Mouse (Mus musculus): ENCODE measurements around the gene Ep400. TPM values are rescaled to one million over a fixed set of nuclear protein-coding genes. Genes with fewer than 3 reads are reported as not detected.

The Ep400 gene
- polyA plus RNA-seq, 1 experiment from 2014 or later, result 32.7 TPM

DNA sequence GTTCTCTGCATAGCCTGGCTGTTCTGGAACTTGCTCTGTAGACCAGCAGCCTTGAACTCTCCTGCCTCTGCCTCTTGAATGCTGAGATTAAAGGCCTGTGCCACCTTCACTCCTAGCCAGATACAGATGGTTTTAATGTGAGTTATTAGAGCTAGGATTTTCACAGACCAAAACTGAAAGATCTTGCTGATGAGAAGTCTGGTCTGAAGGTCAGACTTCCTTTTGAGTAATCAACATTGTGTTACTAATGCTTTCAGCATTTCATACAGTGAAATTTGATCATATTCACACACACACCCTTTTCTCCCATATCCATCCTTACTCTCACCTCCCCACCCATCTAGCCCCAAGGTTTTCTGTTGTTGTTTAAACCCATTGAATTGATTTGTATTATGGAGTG, 110.8 kb downstream of the Ep400 start:
- no peak overlapping the region for H3K4me3 ChIP-seq
- H3K9me3 ChIP-seq (replicated peaks), result no peaks in the 10 kb centered on the region
- H3K4me2 ChIP-seq, result no peak overlapping the region
- no peak overlapping the region for H3K9ac ChIP-seq
- H3K27me3 ChIP-seq (replicated peaks), result no peaks in the 10 kb centered on the region
- no peak for ATAC-seq (ENCODE audit: insufficient number of reproducible peaks, low FRiP score)
- H3K27ac ChIP-seq (ENCODE audit: poor library complexity, severe bottlenecking), result no peak overlapping the region
- H3K4me1 ChIP-seq (replicated peaks), result no peaks in the 10 kb centered on the region
- H3K36me3 ChIP-seq, result peaks cover 86% of the 10 kb centered on the region

DNA sequence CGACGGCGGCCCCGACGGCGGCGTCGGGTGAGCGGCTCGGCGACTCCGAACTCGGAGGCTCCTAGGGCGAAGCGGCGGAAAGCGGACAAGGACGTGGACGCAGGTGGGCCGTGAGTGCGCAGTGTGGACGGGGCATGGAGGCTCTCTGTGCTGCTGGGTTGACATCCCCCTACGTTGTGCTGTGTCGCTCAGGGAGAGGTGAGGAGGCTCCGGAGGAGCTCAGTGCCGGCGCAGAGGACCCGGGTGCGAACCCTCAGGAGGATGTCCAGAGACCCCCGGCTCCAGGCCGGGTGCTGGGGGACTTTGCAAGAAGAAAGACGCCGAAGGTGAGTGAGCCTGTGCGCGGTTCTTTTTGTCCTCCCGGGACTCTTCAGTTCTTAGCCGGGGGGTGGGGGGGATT, 116.8 kb downstream of the Ep400 start:
- Histone ChIP-seq H3K27me3 (replicated peaks) (no peaks in the 10 kb centered on the region), H3K4me3 (peak overlapping the region; percentile 96), H3K4me2 (peak overlapping the region; percentile 96), H3K9ac (peak overlapping the region; percentile 84), H3K4me1 (replicated peaks) (peaks cover 16% of the 10 kb centered on the region), H3K27ac (ENCODE audit: poor library complexity, severe bottlenecking) (no peak overlapping the region), H3K36me3 (peaks cover 72% of the 10 kb centered on the region), H3K9me3 (replicated peaks) (no peaks in the 10 kb centered on the region)
- WGBS, result 1% methylated on average over 37 of the region's 37 CpGs
- peak; percentile 36; the same call in 1 of the 2 replicates for ATAC-seq (ENCODE audit: insufficient number of reproducible peaks, low FRiP score)

DNA sequence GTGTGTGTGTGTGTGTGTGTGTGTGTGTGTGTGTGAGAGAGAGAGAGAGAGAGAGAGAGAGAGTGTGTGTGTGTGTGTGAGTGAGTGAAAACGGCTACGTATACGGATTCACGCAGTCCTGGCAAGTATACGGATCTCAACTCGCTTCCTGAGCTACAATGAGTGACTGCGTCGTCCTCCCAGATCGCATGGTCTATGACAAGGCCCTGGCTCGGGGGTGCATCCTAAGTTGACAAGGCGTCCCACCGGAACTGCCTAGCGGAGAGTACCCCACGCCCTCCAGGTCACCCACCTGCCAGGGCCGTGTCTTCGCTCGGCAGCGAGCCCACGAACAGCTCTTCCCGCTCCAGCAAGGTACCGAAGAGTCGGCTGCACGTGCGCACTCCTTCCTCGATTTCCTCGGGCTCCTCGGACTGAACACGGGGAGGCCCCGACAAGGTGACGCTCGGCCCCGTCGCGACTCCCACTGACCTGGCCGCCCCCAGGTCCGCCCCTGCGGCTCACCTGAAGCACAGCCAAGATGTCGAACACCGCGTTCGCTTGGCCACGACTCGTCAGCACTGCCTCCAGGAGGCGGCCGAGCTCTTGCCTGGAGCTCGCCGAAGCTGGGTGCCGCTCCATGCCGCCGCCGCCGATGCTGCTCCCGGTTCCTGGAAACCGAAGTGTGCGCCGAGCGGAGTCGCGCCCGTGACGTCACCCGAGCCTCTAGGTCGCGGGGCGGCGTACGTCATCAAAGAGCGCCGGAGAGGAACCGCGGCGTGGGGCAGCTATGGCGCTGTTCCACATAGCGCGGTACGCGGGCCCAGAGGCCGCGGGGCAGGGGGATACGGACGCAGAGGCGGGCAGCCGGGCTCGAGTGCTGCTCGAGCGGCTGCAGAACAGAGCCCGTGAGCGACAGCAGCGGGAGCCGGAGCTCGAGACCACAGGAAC, 117.5 kb downstream of the Ep400 start, which contains the start of the genes Noc4l and Ddx51:
Gene Noc4l, minus strand, starts transcription at position 699 of the 930 bp plus-strand sequence.
Gene Ddx51, plus strand, starts transcription at position 733 of the 930 bp plus-strand sequence.
- WGBS, result under 1% methylated on average over 91 of the region's 91 CpGs
- Histone ChIP-seq H3K27me3 (replicated peaks) (no peaks in the 10 kb centered on the region), H3K9ac (peak within 1 kb of the TSS; percentile 84), H3K9me3 (replicated peaks) (no peaks in the 10 kb centered on the region), H3K4me3 (peak within 1 kb of the TSS; percentile 96), H3K36me3 (peaks cover 72% of the 10 kb centered on the region), H3K4me2 (peak within 1 kb of the TSS; percentile 96), H3K4me1 (replicated peaks) (peaks cover 16% of the 10 kb centered on the region), H3K27ac (ENCODE audit: poor library complexity, severe bottlenecking) (no peak within 1 kb of the TSS)
- ATAC-seq (ENCODE audit: insufficient number of reproducible peaks, low FRiP score), result peak; percentile 83

DNA sequence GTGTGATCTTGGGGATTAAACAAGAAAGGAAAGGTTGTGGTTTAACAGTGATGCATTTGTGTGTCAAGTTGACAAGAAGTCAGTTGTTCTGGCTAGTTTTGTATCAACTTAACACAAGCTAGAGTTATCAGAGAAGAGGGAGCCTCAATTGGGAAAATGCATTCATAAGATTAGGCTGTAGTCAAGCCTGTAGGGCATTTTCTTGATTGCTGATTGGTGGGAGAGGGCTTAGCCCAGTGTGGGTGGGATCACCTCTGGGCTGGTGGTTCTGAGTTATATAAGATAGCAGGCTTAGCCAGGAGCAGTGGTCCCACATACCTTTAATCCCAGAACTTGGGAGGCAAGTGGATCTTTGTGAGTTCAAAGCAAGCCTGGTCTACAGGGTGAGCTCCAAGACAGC, 124.1 kb downstream of the Ep400 start:
- Histone ChIP-seq H3K9me3 (replicated peaks) (0 out of 2 replicates have a peak, but pooled peaks cover 5% of the 10 kb centered on the region), H3K4me3 (no peak overlapping the region), H3K9ac (no peak overlapping the region), H3K4me1 (replicated peaks) (no peaks in the 10 kb centered on the region), H3K4me2 (no peak overlapping the region), H3K27ac (ENCODE audit: poor library complexity, severe bottlenecking) (no peak overlapping the region), H3K36me3 (peaks cover 59% of the 10 kb centered on the region), H3K27me3 (replicated peaks) (no peaks in the 10 kb centered on the region)
- ATAC-seq (ENCODE audit: insufficient number of reproducible peaks, low FRiP score), result no peak

DNA sequence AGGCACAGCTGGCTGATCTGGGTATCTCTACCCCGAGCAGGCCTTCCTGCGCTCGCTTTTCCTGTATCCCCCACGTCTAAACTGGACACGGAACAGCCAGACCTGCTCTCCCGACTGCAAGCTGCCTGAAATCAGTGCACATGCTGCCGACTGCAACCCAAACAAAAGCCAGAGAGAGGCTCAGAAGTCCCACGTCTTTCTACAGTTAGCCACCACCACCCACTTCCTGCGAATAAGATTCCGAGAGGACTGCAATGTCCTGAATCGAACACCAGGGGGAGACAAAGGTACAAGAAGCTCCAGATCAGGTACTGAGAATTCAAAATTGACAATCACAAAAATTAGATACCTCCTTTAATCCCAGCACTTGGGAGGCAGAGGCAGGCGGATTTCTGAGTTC, 131.1 kb downstream of the Ep400 start:
- no peak for ATAC-seq (ENCODE audit: insufficient number of reproducible peaks, low FRiP score)
- no peak overlapping the region for H3K27ac ChIP-seq (ENCODE audit: poor library complexity, severe bottlenecking)
- H3K27me3 ChIP-seq (replicated peaks), result no peaks in the 10 kb centered on the region
- no peak overlapping the region for H3K9ac ChIP-seq
- WGBS, result 17% methylated on average over 12 of the region's 12 CpGs
- no peaks in the 10 kb centered on the region for H3K4me1 ChIP-seq (replicated peaks)
- 0 out of 2 replicates have a peak, but pooled peaks cover 5% of the 10 kb centered on the region for H3K9me3 ChIP-seq (replicated peaks)
- no peaks in the 10 kb centered on the region for H3K36me3 ChIP-seq
- H3K4me3 ChIP-seq, result peak overlapping the region; percentile 20; the same call in 1 of the 2 replicates
- H3K4me2 ChIP-seq, result peak overlapping the region; percentile 57

DNA sequence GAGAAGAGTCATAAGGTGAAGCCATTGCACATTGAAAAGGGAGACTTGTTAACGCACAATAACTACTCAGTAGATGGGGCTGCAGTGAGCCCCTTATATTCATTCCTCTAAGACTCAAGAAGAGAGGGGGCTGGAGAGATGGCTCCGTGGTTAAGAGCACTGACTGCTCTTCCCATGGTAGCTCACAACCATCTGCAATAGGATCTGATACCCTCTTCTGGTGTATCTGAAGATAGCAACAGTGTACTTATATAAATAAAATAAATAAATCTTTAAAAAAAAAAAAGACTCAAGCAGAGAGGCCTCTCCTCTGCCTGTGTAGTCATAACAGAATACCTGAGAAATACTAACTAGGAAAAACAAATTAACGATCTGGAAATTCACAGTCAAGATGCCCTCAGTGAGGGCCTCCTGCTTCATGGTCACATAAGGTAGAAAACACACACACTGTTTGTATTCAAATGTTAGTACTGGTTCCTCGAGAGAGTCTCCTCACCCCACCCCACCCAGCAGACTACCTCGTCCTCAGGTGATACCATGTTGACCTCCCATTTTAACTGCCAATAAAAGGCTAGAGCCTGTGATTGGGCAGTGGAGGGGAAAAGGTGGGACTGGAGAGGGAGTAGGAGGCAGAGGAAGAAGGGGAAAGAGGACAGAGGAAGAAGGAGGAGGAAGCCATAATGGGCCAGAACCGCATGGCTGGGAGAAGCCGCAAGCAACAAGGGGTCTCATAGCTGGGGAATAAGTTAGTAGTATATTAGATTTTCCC, 132.0 kb downstream of the Ep400 start:
- Histone ChIP-seq H3K9me3 (replicated peaks) (0 out of 2 replicates have a peak, but pooled peaks cover 5% of the 10 kb centered on the region), H3K4me2 (no peak overlapping the region)

DNA sequence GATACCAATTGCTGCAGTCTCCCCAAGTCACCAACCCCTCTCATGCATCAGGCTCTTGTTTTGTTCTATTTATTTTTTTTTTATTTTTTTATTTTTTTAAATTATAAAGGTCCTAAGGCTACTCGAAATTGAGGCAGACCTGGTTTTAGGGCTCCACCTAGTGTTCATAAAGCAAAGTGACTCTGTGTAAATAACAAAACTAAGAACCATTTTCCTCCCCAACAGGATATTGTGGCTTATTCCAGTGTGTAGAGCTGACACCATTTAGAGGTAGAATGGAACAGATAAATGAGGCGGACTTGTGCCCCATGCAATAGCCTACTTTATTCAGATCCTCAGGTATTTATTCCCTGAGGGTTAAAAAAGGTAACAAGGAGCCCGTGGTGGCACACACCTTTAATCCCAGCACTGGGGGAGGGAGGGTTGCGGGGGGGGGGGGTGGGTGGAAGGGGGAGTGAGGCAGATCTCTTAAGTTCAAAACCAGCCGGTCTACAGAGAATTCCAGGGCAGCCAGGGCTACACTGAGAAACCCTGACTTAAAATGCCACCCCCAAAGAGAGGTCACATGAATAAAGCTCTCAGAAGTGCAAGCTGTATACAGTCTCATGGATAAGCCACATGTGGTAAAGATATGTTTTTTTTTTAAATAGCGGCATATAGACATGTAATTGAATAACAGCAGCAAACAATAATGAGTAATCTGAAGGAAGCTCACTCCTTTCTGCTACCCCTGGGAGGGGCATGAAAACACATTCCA, 134.4 kb downstream of the Ep400 start:
- Histone ChIP-seq H3K9me3 (replicated peaks) (no peaks in the 10 kb centered on the region), H3K27me3 (replicated peaks) (no peaks in the 10 kb centered on the region; the same call in 1 of the 2 replicates), H3K27ac (ENCODE audit: poor library complexity, severe bottlenecking) (no peak overlapping the region), H3K4me3 (no peak overlapping the region), H3K9ac (no peak overlapping the region), H3K4me2 (no peak overlapping the region), H3K36me3 (no peaks in the 10 kb centered on the region), H3K4me1 (replicated peaks) (no peaks in the 10 kb centered on the region)
- ATAC-seq (ENCODE audit: insufficient number of reproducible peaks, low FRiP score), result no peak
- 36% methylated on average over 6 of the region's 6 CpGs for WGBS

More for the DNA sequence above, 132.0 kb downstream of the Ep400 start:
- Histone ChIP-seq H3K27ac (ENCODE audit: poor library complexity, severe bottlenecking) (no peak overlapping the region), H3K4me3 (no peak overlapping the region), H3K36me3 (no peaks in the 10 kb centered on the region), H3K9ac (no peak overlapping the region), H3K27me3 (replicated peaks) (no peaks in the 10 kb centered on the region), H3K4me1 (replicated peaks) (no peaks in the 10 kb centered on the region)
- ATAC-seq (ENCODE audit: insufficient number of reproducible peaks, low FRiP score), result no peak
- WGBS, result 73% methylated on average over 7 of the region's 7 CpGs

DNA sequence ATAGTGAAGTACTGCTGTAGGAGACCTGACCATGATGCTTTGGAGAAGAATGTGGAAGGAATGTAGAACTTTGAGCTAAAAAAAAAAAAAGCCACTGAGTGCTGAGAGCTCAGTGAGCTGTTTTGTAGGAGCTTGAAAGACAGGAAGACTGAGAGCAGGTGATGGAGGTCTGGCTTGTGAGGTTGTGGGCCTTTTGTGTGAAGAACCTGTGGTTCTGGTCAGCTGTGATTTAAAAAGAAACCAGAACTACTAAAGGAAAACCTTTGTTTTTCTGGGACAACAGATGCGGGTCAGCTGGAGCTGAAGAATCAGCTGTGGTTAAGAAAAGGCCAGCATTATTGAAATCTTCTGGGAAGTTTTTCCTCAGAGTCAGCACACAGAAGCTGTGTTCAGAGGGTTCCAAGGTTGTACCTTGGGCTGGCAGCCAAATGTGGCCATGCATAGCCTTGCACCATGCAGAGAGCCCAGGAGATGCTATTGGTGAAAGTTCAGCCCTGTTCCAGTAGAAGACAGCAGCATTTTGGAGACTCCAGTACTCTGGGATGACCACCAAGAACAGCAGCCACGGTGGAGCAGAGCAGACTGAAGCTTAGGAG, 140.9 kb downstream of the Ep400 start:
- H3K9me3 ChIP-seq (replicated peaks), result no peaks in the 10 kb centered on the region; the same call in 1 of the 2 replicates
- peaks cover 28% of the 10 kb centered on the region for H3K27me3 ChIP-seq (replicated peaks)
- H3K9ac ChIP-seq, result no peak overlapping the region
- H3K36me3 ChIP-seq, result no peaks in the 10 kb centered on the region
- no peak overlapping the region for H3K4me3 ChIP-seq
- no peak overlapping the region for H3K4me2 ChIP-seq
- H3K4me1 ChIP-seq (replicated peaks), result peaks cover 4% of the 10 kb centered on the region; the same call in 1 of the 2 replicates
- WGBS, result 73% methylated on average over 2 of the region's 2 CpGs
- H3K27ac ChIP-seq (ENCODE audit: poor library complexity, severe bottlenecking), result no peak overlapping the region
- ATAC-seq (ENCODE audit: insufficient number of reproducible peaks, low FRiP score), result no peak

DNA sequence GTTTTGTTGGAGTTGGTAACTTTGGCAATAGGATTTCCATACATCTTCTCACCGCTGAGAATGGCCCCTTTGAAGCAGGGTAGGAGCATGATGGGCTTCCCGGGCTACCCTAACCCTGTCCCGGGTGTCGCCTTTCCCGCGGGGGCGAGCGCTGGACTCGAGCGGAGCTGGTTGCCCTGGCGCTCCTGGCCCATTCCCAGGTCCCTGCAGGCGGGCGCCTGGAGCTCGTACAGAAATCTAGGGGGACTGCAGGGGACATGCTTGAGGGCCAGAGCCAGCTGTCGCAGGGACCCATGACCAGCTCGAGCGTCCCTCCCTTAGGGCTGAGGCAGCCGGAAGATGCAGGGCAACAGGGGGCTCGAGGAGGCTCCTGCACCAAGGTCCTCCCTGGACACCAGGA, 142.4 kb downstream of the Ep400 start:
- Histone ChIP-seq H3K9ac (no peak overlapping the region), H3K4me2 (peak overlapping the region; percentile 16; the same call in 1 of the 2 replicates), H3K27ac (ENCODE audit: poor library complexity, severe bottlenecking) (no peak overlapping the region), H3K4me3 (no peak overlapping the region), H3K9me3 (replicated peaks) (no peaks in the 10 kb centered on the region; the same call in 1 of the 2 replicates), H3K36me3 (no peaks in the 10 kb centered on the region), H3K27me3 (replicated peaks) (peaks cover 28% of the 10 kb centered on the region), H3K4me1 (replicated peaks) (peaks cover 4% of the 10 kb centered on the region; the same call in 1 of the 2 replicates)
- WGBS, result 14% methylated on average over 19 of the region's 19 CpGs
- no peak for ATAC-seq (ENCODE audit: insufficient number of reproducible peaks, low FRiP score)

DNA sequence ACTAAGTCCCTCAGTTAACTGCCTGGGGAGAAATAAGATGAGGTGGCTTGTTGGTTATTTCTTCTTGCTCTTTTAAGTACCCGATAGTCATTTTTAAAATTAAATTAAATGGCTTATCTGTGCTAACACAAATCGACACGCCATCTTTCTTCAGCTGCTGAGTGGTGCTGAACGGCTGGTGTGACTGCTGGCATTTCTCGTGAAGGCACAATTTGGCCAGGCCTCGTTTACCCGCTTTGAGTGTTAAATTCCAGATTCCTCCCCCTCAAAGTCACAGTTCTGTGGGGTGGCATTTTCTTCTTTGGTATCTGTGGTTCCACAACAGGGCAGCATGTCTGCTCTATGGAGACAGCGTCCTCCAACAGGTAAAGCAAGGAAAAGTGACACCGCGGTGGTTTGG, 143.2 kb downstream of the Ep400 start:
- Histone ChIP-seq H3K4me2 (no peak overlapping the region), H3K9me3 (replicated peaks) (no peaks in the 10 kb centered on the region; the same call in 1 of the 2 replicates), H3K4me3 (no peak overlapping the region), H3K36me3 (no peaks in the 10 kb centered on the region), H3K9ac (no peak overlapping the region), H3K4me1 (replicated peaks) (peaks cover 4% of the 10 kb centered on the region; the same call in 1 of the 2 replicates), H3K27ac (ENCODE audit: poor library complexity, severe bottlenecking) (no peak overlapping the region), H3K27me3 (replicated peaks) (peaks cover 28% of the 10 kb centered on the region)
- no peak for ATAC-seq (ENCODE audit: insufficient number of reproducible peaks, low FRiP score)
- 51% methylated on average over 10 of the region's 10 CpGs for WGBS
